Mouse (Mus musculus) layer of hippocampus, postnatal 10 days (tissue): Measurements from ENCODE around the gene Tfeb. TPM values are rescaled to one million over a fixed set of nuclear protein-coding genes. Genes with fewer than 3 reads are reported as not detected.

Source experiments
- DNase-seq, 2 experiments: peaks; one replicate each; pipeline ENCODE4 v3.0.0; 2021; ENCODE audit warnings: low spot score in 2 of 2
- total RNA-seq, 2 experiments: library from RNA; stranded (reverse); gene quantifications; 2 replicates each; pipeline ENCODE4 v1.2.3; 2021

Tfeb gene
- total RNA-seq, 2 experiments from 2014 or later = 8.4 to 12.7 TPM

DNA sequence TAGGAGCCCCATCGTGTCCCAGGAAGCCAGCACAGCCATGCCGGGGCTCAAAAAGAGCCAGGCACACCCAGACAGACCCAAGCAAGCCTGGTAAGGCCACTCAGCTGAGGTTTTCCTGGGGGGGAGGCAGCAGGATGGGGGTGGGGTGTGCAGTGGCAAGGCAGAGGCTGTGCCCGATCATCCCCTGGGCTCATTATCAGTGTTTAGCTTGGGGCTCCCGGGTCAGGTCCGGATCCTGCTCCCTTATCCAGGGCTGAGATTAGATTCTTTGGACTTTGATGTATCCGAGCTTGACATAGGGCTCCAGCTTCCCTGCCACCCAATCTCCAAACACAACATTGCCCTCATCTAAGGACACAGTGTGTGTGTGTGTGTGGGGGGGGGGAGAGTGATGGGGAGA is 24.9 kb upstream of the Tfeb start:
- DNase-seq = no peak

DNA sequence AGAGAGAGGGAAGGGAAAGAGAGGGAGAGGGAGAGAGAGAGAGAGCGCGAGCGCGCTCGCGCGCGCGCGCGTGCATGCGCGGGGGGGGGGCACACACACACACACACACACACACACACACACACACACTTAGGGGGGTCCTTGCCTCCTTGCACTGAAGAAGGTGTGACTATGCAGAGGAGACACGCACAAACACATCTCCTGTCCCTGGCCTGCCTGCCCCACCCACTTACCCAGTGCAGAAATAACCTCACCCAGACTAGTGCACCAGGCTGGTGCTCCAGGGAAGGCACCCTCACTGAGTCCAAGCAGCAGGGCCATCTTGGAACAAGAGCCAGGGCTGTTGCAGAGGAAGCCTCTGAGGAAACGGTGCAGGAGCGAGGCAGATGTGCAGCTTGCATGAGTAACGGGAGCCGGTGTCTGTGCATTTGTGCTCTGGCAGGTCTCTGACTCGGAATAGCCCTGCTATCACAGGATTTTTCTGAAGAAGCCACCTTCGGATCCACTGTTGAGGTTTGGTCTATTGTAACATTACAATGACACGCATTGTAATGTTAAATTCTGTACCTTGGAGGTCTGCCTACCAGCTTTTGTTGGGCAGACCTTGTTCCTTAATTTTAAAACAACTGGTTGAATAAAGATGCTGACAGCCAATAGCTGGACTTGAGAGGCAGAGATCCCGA is 23.8 kb upstream of the Tfeb start:
- no peak for DNase-seq

DNA sequence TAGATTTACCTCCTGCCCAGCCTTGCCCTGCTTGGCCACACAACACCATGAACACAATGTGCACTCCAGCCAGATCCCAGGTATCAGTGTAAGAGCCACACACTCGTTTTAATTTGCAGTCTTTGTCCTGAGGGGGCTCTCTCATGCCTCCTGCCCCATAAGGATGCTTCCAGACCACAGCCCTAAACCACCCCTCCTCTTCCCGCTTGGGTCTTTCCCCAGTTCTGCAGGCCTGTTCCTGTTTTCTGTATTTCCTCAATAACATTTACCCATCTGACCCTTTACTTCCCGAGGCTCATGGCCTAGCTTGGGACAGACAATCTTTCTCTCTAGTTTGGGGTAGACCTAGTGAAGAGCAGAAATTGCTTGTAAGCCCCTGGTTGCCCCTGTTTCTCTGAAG is 21.8 kb upstream of the Tfeb start:
- DNase-seq = no peak

DNA sequence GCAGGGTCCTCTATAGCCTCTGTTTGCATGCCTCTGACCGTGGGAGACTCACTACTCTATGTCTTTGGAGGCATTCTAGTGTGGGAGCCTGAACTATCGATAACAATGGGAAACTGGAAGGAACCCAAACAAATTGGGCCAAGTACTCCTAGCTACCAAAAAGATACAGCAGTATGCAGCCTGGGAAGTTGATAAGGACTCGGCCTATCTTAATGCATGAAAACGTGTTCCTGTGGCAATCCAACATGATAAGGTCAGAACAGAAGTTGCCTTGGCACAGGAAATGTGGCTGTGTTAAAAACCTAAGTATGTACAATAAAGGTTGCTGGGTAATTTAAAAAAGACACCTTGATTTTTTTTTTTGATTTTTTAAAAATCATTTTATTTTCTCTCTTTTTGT is 15.6 kb upstream of the Tfeb start:
- DNase-seq = no peak

DNA sequence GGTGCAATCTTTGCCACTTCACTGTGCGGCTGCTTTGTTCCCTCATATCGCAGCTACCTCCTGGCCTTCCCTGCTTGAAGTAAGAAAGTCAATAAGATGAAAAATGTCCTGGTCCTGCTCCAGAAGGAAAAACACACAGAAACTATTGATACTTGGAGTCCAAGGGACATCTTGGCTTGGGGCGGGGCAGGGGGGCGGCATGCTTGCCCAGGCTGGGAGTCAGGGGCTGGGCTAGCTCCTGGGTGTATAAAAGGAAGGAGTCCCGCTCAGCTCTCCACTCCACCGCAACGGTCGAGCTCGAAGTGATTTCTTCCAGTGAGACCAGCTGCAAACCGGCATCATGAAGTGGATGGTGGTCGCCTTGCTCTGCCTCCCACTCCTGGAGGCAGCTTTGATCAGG is 10.3 kb upstream of the Tfeb start, which contains the start of gene Pgc:
Gene Pgc, plus strand, starts transcription at position 277 of the 400 bp plus-strand sequence.
- no peak for DNase-seq

DNA sequence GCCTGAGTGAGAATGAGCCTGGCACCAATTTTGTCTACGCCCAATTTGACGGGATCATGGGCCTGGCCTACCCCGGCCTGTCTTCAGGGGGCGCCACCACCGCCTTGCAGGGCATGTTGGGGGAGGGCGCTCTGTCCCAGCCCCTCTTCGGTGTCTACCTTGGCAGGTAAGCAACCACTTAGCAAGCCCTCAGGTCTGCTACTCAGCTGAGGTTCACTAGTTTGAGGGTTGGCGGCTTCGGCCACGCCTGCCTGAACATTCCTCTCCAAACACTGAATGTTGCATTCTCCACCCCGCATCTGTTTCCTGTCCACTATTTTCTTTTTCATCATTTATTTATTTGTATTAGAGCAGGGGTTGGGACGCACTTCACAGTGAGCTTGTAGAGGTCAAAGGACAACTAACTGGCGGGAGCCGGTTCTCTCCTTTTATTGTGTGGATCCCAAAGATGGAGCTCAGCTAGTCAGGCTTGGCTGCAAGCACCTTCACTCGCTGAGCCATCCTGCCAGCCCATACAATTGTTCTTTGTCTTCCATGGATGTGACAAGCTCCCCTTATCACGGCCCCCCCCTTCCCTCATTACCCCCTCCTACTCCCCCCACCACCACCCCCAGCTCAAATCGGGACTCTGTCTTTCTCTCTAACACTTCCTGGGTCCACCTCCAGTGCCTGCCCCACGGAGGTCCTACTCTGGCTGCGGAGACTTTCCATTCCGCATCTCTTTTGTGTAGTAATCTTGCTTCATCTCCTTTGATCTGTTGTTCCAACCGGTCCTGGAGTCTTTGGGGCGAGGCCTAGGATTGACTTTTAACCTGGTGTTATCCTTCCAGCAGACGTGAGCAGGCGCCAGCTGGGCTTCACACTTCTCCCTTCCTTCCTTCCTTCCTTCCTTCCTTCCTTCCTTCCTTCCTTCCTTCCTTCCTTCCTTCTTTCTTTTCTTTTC is 5.9 kb upstream of the Tfeb start:
- DNase-seq = no peak

DNA sequence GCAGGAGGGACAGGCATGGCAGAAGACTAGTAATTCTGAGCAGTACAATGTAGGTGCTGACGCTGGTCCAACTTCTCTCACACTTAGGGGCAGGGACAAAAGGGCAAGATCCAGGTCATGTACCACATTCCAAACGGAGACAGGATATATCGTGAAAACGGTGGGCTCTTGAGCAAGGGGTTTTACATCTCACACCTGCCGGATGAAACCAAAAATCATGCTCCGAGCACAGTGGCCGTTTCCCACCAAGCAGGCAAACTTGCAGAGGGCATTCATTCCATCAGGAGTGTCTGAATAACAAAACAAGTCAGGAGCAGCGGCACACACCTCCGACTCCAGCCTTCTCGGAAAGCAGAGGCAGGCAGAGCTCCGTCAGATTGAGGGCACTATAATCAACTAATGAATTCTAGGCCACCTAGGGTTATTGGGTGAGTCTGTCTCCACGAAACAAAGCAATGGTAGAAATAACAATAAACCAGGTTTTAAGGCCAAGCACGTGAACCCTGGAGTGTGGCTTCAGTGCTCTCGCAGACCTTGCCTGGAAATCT is 1.2 kb upstream of the Tfeb start:
- DNase-seq = no peak

DNA sequence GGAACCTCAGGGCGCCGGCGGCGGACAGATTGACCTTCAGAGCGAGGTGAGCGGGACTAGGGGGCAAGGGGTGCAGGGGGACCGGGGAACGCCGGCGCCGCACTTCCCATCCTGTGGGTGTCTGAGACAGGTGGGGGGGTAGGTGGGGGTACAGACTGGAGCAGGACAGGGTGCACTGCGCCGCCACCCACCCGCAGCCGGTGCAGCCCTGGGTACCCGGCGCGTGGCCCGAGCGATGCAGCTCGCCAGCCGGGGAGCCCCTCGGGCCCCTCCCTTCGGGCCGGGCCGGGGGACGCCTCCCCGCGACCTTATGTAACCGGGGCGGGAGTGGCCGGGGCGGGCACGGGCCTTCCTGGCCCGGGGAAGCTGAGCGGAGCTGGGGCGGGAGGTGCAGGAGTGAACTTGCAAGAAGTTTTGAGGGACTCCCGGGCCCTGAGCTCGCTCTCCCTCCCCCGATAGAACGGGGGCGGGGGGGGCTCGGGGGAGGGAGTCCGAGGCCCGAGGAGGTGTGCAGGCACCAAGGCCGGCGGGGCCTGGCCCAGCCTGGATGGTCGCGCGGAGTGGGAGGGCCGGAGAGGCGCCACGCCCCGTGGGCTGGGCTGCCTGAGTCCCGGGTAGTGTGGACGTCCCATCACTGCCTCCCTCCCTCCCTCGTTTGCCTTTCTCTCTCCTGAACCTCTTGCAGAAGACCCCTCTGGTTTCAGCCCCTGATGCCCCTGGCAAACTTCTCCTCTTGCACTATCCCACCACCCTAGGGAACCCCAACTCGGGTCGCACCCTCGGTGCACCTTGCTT is 638 bp downstream of the Tfeb start:
- DNase-seq = peak; percentile 59 to 78

DNA sequence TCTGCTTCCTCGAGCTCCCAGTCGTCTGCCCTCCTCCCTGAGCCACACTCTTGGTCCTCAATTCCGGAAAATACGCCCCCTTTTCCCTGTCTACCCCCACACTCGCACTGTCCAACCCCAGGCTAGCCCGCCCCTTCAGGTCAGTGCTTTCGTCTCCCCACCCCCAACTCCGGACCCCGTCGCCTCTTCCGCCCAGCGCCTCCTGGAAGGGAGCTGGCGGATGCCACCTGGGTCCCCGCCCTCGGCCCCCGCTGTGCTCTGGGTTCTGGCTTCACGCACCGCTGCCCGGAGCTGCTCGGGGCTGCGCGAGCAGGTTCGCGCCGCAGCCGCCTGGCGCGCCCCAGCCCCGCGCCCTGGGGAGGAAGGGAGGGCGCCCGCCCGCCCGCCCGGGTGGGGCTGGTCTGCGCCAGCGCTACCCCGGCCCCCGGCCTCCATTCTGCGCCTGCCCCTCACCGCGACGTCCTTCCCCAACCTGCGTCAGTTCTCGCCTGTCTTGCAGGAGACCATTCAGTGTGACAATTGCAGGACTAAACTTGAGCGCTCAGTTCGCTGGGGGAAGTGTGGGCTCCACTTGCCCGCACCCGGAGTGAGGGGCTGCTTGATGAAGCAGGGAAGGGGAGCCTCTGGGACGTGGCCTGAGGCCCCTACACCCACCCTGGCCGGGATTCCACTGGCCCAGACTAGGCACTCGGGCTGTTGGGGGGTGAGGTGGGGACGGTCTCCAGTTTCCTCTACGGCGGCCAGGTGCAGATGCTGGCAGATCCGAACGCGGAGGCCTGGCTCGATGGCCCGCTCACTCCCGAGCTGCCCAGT is 1.4 kb downstream of the Tfeb start:
- peak; percentile 29 to 55 for DNase-seq

DNA sequence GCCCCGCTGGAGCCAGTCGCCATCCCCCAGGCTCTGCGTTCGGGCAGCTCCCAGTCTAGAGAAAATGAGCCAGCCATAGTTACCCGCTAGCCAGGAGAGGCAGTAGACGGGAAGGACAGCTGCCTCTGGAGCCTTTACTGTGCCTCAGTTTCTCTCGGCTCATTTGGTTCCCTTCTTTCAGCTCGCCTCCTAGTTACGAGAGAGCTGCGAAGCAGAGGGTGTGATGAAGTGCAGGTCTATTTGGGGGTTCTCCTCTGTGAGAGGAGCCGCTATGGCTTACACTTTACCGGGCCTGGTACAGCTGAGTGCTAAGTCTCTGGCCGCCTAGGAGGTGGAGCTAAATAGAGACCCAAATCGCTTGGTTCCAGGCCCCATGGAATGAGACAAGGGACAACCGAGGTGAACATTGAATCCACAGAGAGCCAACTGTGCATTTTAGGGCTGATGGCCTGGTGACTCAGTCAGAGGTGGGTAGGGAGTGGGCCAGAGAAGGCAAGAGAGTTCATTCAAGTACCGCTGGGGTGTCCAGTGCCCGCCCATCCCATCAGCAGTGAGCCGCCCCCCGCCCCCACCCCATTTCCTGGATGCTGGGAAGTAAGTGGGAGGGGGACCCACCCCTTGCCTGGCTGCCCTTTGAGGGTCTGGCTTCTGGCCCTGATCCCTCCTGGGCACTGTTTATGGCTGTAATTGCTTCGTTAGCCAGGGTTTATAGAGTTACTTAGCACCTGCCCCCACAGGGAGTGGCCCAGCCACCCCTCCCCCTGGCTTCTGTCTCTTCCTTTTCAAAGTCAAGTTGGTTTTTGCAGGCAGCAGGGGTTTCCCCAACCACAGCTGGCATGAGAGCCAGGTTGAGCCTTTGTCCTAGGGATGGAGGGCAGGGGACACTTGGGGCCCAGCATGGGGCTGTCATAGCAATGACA is 2.3 kb downstream of the Tfeb start:
- no peak for DNase-seq

DNA sequence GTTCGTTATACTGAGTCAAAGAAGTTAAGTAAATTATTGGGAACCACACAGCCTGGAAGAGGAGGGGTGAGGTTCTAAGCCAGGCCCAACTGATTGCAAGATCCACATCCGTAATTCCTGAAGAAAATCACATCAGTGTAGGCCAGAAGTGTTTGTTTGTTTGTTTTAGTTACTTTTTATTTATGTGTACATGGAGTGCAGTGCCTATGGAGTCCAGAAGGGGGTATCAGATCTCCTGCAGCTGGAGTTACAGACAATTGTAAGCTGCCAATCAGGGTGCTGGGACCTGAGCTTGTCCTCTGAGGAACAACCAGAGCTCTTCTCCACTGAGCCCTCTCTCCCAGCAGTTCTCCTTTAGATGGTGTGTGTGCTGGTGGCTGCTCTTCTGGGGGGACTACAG is 3.4 kb downstream of the Tfeb start:
- no peak for DNase-seq

DNA sequence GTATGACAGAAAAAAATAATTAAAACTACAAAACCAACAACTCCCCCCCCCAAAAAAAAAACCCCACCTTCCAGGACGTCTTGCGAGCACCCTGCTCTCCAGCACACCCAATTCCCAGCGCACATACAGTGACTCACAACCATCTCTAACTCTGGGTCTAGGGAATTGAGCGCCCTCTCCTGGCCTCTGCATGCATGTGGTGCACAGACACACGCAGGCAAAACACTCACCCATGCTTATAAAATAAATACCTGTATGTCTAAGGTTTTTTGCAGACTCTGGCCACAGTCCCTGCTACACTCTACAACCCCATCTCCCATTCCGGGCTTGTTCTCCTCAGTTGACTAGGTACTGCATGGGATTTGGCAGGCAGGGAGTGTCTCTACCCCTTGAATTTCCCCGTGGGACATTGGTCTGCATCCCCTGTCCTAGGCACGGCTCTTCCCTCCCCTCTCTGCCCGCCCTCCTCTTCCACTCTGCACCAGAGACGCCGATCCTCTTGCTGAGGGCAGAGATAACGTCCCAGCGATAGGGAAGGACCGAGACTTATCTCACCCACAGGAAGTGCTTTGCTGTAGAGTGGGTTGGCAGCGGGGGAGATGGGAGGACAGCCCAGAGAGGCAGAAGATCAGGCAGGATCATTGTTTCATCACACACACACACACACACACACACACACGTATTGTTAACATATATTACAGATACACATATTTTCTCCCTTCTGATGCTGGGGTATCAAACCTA is 6.3 kb downstream of the Tfeb start:
- DNase-seq = no peak

DNA sequence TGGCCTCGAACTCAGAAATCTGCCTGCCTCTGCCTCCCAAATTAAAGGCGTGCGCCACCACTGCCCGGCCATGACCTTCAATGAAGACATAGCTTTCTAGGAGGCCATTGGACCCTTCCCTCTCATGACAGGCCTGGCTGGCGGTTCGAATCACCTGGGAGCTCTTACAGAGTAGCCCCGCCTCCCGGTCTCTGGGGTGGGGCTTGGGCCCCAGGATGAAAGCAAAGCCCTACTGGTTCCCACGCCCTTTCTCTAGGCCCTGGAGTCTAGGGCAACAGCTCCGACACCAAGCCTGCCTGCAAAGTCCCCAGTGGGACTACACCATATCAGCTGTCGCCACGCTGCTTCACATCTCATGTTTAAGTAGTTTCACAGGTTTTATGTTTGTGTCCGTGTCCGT is 7.3 kb downstream of the Tfeb start:
- no peak for DNase-seq

DNA sequence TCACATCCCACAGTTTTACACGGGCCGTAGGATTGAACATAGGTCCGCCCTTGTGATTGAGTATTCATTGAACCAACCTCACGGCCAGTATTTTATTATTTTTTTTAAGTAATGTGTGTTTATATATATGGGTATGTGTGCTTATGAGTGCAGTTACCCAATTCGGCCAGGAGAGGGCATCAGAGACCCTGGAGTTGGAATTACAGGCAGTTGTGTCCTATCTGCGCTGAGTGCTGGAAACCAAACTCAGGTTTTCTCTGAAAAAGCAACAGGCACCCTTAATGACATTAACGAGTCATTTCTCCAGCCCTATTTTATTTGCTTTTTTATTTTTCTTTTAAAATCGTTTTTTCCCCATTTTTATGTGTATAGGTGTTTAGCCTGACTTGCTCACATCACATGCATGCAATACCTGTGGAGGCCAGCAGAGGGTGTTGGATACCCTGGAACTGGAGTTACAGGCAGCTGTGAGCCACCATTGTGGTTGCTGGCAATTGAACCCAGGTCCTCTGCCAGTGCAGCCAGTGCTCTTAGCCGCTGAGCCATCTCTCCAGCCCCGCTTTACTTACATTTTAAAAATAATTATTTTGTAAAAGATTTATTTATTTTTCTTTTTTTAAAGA is 8.0 kb downstream of the Tfeb start:
- DNase-seq = no peak

DNA sequence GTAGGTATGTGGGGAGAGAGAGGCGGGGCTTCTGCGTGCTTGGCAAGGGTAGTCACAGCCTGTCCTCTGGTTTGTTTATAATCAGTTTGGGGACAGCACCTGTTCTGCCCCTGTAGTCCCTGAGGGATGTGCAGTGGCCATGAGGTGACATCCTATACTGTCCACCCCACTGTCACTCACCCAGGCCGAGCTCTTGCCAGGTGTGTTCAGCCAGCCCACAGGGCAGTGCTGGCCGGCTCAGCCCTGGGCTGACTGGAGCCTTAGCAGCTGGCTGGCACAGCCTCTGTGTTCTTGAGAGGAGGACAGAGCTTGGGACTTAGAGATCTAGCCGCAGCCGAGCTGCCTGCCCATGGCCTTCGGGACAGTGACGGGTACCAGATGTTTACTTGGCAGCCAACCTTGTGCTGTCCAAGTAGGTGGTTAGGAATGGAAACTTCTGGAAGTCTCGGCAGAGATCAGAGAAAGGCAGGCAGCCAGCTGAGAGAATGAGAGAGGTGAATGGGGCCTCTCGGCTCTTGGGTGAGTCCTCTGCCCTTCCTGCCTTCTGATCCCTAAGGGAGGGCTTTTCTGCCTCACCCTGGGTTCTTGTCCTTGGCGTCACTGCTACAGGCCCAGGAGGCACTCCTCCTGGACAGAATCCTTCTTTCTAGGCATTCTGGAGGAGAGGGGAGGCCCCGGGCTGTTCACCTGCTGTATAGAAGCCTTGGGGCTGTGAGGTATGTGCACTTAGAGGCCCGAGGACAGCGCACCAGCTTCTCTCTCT is 12.1 kb downstream of the Tfeb start:
- DNase-seq = no peak

DNA sequence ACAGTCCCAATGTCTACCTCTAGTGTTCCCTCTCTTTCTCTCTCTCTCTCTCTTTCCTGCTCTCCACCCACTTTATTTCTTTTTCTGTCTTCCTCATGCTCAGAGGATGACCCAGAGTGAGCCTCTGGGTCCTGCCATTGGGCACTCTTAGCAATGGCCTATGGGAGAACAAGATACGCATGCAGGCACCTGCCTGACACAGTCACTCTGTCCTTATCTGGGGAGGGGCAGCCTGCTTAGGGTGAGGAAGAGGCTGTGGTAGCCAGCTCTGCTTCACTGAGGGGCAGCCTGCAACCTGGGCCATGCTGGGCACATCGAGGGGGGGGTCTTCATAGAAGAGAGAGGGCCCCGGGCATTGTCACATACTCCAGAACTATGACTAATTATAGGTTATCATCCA is 12.8 kb downstream of the Tfeb start:
- DNase-seq = no peak

DNA sequence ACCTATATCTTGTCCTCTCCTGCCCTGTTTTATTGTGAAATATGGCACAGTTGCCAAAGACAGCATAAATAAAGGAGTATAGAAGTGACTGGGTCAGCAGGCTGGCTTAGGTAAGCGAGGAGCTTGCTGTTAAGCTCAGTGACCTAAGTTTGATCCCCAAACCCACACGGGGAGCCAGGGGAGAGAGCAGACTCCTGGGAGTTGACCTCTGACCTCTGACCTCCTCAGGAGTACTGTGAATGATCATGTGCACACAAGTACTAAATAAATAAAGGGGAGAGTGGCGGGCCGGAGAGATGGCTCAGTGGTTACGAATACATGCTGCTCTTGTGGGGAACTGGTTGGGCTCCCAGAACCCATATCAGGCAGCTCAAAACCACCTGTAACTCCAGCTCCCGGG is 13.3 kb downstream of the Tfeb start:
- DNase-seq = no peak

DNA sequence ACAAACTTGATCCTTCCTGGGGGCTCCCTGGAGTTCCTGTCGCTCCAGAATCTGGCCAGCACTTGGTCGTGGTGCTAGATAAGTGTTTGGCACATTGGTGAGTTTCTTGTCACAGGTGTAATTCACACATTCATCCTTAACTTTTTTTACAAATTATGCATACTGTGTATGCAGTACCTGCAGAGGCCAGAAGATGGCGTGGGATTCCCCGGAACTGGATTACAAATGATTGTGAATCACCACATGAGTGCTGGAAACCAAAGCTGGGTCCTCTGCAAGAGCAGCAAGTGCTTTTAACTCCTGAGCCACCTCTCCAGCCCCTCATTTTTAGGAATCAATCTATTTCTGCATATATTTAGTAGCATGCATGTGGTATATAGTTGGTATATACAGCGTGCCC is 15.0 kb downstream of the Tfeb start:
- no peak for DNase-seq
